Mouse (Mus musculus) adrenal gland, adult 18-20 months (tissue): Measurements from ENCODE around the gene Med4. TPM values are rescaled to one million over a fixed set of nuclear protein-coding genes. Genes with fewer than 3 reads are reported as not detected.

Source experiments
- DNase-seq, 2 experiments: peaks; one replicate each; pipeline ENCODE4 v3.0.0; 2021 to 2022; ENCODE audit warnings: low spot score in 2 of 2
- total RNA-seq, 2 experiments: library from RNA; stranded (reverse); gene quantifications; 1 replicate in 1 of 2; 2 replicates in 1 of 2; pipeline ENCODE4 v1.2.3; 2021

Med4 gene
- total RNA-seq, 2 experiments from 2014 or later: 22.0 to 22.8 TPM

GRCm38 (mm10) chr14:73552341-73553121, 42.7 kb downstream of the Med4 start:
- peak; percentile 96 to 99 for DNase-seq

DNA sequence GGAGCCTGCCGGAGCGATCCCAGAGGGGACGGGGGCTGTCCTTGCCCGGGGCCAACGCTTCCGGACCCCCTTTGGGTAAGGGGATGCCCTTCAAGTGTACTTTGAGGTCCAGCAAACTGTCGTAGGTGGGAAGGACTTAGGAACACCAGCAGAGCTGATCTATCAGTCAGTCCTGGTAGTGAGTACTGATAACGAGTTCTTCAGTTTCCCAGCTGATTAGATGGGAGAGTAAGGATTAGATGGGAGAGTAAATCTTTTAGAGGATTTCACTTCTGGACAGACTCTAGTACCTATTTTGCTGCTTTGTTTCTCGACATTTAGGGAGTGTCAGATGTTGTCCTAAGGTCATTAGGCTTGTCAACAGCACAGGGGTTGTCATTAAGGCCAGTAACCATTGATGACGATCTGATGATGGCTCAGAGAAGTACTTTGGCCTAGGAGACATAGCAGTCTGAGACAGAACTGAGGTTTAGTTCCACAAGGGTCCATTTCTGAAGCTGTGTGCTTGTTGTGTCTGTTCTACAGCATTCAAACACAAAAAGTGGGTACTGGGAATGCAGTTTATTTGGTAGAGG, 43.4 kb downstream of the Med4 start:
- DNase-seq: no peak

Other genes starting within 250 kb of the Med4 start
- 10 to 100 TPM; 19.0 to 31.7 TPM for gene Rb1, start 184.2 kb upstream of the Med4 start, total RNA-seq
- 1,000 to 10,000 TPM; 1,124 to 1,128 TPM for gene Itm2b, start 124.7 kb upstream of the Med4 start, total RNA-seq
- gene Sucla2, start 15.3 kb downstream of the Med4 start, total RNA-seq: 100 to 1,000 TPM; 316 to 519 TPM
- 1 to 10 TPM; 7.0 to 7.4 TPM for gene Nudt15, start 38.2 kb downstream of the Med4 start, total RNA-seq
- gene Gm21750, start 151.2 kb downstream of the Med4 start, total RNA-seq: not detected